Mouse (Mus musculus): ENCODE measurements at regions not wholly inside any gene's neighbourhood (a gene's known extent, or its start where the extent isn't known, plus 50 kb on each side); places are given as distances from the start of the nearest gene placed in this dataset.
A peak's percentile ranks its signal among the peaks of the same experiment; 100 is the strongest.

GRCm38 (mm10) chr1:90343492-90343891 lies 139.7 kb downstream of the Ackr3 start:
- no peak for DNase-seq (ENCODE audit: low spot score in 2 of 2)

- no peak for DNase-seq (ENCODE audit: low spot score in 2 of 2)
These were observed 143.3 kb downstream of the Ackr3 start for GRCm38 (mm10) chr1:90347032-90347431.

DNA sequence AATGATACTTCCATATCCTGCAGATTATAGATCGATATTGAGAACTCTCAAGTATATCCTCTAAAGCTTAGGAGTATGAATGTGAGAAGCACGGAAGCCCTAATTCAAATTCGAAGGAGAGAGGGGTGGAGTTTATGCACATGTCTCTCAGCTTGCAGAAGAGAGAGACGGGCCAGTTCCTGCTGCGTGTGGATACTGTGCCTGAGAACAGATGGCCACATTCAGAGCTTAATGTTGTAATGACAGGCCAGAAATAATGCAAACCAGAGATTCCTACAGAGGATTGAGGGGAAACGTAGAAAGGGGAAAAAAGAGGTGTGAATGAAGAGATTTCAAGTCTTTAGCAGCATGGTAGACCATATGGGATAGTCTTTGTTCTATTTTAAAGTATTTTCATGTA lies 145.8 kb downstream of the Ackr3 start:
- peak in 1 of 2 experiments; percentile 23 for DNase-seq (ENCODE audit: low spot score in 2 of 2)

GRCm38 (mm10) chr1:90353325-90353724 lies 149.5 kb downstream of the Ackr3 start:
- no peak for DNase-seq (ENCODE audit: low spot score in 2 of 2)

- DNase-seq (ENCODE audit: low spot score in 2 of 2) = no peak
These were observed 152.8 kb downstream of the Ackr3 start for GRCm38 (mm10) chr1:90356567-90356966.

DNA sequence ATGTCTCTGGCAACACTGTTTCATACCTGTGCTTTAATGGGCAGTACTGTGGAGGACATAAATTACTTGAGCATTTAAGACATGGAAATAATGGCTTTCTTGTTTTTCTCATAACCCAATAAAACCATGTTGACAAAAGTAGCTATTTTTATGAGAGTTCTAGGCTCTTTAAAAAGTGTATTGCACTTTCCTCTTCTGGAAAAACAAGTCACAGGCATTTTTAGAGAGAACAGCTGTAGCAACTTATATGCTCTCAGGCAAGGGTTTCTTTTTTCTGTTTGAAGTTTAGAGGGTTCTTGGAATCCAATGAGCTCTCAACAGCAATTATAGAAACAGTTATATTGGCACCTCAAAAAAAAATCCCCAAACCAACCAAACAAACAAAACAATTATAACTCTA lies 153.6 kb downstream of the Ackr3 start:
- no peak for DNase-seq (ENCODE audit: low spot score in 2 of 2)

DNA sequence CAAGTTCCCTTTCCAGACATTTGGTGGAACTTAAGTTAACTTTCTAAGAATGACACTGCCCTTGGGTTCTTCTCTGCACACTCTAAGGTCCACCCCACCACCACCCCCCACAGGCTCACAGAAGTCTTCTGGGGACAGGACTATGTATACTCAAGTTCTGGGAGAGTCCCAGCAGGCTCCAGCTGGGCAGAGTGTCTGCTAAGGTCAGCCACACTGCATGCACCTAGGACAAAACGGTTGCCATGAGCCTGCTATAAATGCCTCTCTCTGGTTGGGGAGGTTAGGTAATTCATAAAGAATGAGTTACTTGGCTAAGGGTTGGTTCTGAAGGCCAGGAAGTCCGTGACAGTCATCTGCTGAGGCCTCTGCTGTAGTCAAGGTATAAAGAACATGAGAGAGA lies 155.2 kb downstream of the Ackr3 start:
- no peak for DNase-seq (ENCODE audit: low spot score in 2 of 2)

GRCm38 (mm10) chr1:90360065-90360464 lies 156.3 kb downstream of the Ackr3 start:
- no peak for DNase-seq (ENCODE audit: low spot score in 2 of 2)

DNA sequence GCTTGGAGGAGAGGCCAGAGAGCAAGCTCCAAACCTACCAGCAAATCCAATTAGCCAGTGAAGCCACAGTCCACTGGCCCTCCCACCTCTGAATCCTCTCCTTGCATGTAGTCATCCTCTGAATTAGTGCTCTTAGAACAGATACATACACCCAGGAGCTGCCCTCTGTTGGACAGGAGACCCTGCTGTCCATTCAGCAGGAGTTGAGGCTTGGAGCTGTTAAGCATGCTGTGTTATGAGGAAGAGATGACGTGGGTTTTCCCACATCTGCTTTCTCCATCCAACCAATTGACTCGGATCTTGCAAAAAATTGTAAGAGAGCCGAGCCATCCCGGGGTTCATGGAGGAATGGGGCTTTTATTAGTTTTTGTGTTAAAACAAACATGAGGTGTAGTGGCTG lies 160.7 kb downstream of the Ackr3 start:
- no peak for DNase-seq (ENCODE audit: low spot score in 2 of 2)

- peak; percentile 26 to 39 for DNase-seq (ENCODE audit: low spot score in 2 of 2)
These were observed 164.8 kb downstream of the Ackr3 start for GRCm38 (mm10) chr1:90368581-90368980.

DNA sequence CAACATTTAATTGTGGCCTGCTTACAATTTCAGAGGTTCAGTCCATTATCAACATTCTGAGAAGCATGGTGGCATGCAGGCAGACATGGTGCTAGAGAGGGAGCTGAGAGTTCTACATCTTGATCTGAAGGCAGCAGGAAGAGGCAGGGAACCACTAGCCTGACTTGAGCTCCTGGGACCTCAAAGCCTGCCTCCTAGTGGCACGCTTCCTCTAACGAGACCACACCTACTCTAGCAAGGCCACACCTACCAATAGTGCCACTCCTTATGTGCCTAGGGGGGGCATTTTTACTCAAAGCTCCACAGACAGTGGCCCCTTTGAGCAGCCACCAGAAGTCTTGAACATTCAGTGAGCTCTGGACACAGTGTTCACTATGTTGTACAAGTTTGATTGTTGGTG lies 165.5 kb downstream of the Ackr3 start:
- no peak for DNase-seq (ENCODE audit: low spot score in 2 of 2)

- no peak for DNase-seq (ENCODE audit: low spot score in 2 of 2)
These were observed 167.0 kb downstream of the Ackr3 start for GRCm38 (mm10) chr1:90370766-90371165.

- no peak for DNase-seq (ENCODE audit: low spot score in 2 of 2)
These were observed 169.2 kb downstream of the Ackr3 start for GRCm38 (mm10) chr1:90373001-90373400.

DNA sequence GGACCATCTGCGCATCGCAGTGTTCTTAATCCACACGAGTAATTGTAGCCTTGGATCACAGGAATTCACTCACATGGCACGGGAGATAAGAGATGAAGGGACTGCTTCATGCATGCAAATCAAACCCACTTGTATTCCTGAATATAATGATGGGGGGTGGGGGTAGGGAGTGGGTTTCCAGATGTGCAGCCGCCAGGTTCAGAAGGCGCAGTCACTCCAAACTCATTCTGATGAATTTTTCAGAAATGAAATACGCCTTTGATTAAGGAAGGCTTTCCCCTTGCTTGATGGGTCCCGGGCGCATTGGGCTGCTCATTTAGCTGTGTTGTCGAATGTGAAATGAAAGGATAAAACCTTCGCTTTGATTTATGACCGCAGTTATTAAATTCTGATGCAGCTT lies 170.7 kb downstream of the Ackr3 start:
- DNase-seq (ENCODE audit: low spot score in 2 of 2) = no peak

DNA sequence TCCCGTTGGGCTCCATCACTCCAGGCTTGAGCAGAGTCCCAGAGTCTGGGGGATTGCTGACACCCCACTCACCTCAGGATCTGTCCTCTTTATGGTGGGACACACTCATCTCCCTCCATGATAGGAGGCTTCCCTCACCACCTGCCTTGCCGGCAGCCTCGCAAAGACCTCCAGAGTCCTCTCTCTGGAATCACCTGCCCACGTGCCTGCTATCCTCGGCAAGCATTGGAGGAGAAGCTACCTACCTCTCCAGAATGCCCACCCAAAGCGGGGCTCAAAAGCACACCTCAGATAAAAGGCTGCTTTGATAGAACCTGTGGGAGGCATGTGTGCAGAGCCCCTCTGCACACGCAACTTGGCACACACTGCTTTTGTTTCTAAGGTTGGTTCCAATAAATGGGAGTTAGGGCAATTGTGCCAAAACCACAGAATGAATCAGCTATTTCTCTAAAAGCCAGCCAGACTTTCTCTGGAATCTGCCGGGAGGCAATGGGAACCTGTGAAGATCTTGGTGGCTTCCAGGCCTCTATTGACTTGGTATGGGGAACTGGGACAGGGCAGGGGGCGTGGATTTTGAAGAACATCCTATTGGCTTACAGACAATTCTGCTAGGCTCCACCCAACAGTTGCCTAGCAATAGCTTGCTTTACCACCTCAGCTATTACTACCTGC lies 176.4 kb downstream of the Ackr3 start:
- DNase-seq (ENCODE audit: low spot score in 2 of 2) = no peak

GRCm38 (mm10) chr1:90382941-90383470 lies 179.2 kb downstream of the Ackr3 start:
- no peak for DNase-seq (ENCODE audit: low spot score in 2 of 2)

GRCm38 (mm10) chr1:90385024-90385423 lies 181.2 kb downstream of the Ackr3 start:
- no peak for DNase-seq (ENCODE audit: low spot score in 2 of 2)

DNA sequence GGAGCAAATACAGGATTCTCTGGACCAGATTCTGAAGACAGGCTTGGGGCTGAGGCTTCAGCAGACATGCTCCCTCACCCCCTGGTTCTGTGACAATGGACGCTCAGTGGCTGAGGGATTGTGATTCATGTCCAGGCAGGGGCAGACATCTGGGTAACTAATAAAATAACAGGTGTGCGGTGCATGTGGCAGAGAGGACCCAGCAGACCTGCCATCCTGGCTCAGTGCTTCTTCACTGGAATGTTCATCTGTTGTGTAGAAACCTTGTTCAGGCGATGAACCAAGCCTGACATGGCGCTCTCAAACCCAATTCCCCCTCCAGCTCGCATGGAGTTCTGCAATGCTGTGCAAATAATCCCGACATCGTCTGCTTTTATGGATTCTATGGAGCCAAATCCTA lies 183.0 kb downstream of the Ackr3 start:
- DNase-seq (ENCODE audit: low spot score in 2 of 2) = no peak

GRCm38 (mm10) chr1:90390422-90390821 lies 186.6 kb downstream of the Ackr3 start:
- no peak for DNase-seq (ENCODE audit: low spot score in 2 of 2)

- no peak for DNase-seq (ENCODE audit: low spot score in 2 of 2)
These were observed 190.1 kb downstream of the Ackr3 start for GRCm38 (mm10) chr1:90393861-90394260.

- no peak for DNase-seq (ENCODE audit: low spot score in 2 of 2)
These were observed 191.7 kb downstream of the Ackr3 start for GRCm38 (mm10) chr1:90395331-90396016.

GRCm38 (mm10) chr1:90396660-90397059 lies 192.9 kb downstream of the Ackr3 start:
- no peak for DNase-seq (ENCODE audit: low spot score in 2 of 2)

GRCm38 (mm10) chr1:90397355-90397754 lies 193.6 kb downstream of the Ackr3 start:
- no peak for DNase-seq (ENCODE audit: low spot score in 2 of 2)
